Mouse (Mus musculus): ENCODE data around the gene Zbtb7a. TPM values are rescaled to one million over a fixed set of nuclear protein-coding genes. Genes with fewer than 3 reads are reported as not detected.

The Zbtb7a gene
- 10 to 100 TPM; 60.7 to 67.8 TPM for total RNA-seq (2023)

DNA sequence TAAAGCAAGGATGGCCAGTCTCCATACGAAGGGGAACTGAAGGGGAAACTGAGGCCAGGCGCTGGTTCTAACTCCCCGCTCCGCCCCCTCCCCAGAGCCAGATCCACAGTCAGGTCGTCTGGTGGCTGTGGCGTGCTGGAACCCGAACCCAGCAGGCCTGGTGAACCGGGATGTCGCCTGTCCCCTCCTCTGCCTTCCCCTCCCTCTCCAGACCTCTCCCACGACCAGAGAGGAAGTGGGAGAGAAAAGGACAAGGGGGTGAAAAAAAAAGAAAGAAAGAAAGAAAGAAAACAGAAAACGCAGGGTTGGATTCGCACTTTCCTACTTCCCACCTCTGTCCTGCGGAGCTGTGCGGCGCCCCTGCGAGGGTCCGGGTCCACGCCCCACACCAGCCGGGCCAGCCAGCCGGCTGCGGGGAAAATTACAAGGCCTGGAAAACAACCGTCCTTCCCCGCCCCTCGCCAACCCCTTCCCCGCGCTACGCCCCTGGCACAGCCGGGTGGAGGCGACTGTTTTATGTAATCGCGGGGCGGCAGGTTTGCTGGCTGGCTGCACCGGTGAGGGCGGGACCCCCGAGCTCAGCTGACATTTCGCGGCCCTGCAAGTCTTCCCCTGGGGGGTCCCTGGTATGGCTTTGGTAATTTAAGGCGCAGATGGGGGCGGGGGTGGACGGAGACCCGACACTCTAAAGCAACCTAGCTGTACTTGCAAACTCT is at the start of gene Zbtb7a:
Zbtb7a (plus strand) TSS at position 255 of the 716 bp plus-strand sequence.

DNA sequence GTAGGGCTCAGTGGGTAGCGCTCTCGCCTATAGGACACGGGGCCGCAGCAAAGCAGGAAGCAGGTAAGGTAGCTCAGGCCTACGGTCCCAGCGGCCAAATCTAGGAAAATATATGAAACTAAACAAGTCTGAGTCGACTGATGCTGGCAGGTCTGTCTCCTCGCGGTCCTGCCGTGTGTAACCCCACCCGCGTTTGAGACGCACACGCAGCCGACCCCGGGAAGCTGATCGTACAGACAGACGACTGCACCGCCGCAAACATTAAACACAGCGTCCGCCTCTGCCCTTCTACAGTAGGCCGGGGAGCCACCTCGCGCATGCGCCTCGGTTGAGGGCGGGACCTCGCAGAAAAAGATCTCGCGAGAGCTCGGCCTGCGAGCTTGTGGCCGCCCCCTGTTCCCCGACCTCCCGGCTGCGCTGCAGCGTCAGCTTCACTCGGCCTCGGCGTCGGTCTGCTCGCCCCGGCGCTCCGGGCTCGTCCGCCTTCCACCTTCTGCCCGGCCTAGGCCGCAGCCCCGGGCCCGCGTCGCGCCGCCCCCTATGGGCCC is 29.4 kb upstream of the Zbtb7a start, which contains the start of gene Map2k2:
Map2k2 (plus strand) TSS at position 351 of the 548 bp plus-strand sequence.

GRCm38 (mm10) chr10:81167200-81168086 is 32.4 kb downstream of the Zbtb7a start, which contains the start of gene Pias4:
Pias4 (minus strand) TSS chr10:81167923.

DNA sequence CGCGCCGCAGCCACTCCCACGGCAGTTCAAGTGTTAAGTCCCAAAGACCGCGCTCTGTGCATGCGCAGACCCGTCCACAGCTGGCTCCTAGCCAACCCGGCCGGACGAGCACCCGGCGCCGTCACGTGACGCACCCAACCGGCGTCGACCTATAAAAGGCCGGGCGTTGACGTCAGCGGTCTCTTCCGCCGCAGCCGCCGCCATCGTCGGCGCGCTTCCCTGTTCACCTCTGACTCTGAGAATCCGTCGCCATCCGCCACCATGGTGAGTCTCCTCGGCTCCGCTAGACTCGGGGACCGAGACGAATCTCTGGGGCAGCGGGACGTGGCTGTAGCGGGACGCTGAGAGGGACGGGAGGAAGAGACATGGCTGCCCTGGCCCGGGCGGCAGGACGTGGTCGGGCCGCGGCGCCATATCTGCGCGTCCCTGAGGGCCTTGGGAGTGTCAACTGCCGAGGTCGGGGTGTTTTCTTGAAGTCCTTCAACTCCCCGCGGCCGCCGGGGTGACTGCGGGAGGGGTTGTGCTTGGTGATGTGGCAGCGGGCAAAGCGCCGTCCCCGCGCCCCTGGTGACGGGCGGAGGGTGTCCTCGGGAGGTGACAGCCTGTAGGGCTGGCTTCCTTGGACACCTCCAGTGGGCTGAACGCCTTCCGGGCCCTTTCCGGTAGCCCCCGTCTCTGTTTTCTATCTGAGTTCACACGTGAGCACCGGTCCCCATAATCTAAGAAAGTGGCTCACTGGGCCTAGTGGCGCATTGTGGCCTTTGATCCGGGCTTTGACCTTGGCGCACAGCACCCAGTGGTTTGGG is 41.6 kb downstream of the Zbtb7a start, which contains the start of gene Eef2:
Eef2 (plus strand) TSS at position 166 of the 806 bp plus-strand sequence.

GRCm38 (mm10) chr10:81182336-81183333 is 47.6 kb downstream of the Zbtb7a start, which contains the start of gene Dapk3:
Dapk3 (plus strand) TSS chr10:81183005.

DNA sequence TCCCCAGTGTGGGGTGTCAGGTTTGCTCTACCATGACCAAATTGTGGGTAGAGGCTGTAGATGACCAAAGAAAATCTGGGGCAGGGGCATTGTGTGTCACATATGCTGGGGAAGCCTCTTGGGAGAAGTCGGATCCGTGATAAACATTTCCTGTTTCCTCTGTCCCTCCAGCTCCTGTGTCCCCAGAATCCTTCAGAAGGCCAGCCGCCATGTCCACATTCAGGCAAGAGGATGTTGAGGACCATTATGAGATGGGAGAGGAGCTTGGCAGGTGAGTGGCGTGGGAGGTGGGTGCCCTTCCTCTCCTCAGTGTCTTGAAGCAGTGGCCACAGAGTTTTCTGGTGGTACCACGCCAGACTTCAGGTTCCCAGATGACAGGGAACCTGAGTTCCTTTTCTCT is 48.8 kb downstream of the Zbtb7a start, which contains the start of gene 4930442H23Rik:
4930442H23Rik (minus strand) TSS at position 45 of the 400 bp plus-strand sequence.

DNA sequence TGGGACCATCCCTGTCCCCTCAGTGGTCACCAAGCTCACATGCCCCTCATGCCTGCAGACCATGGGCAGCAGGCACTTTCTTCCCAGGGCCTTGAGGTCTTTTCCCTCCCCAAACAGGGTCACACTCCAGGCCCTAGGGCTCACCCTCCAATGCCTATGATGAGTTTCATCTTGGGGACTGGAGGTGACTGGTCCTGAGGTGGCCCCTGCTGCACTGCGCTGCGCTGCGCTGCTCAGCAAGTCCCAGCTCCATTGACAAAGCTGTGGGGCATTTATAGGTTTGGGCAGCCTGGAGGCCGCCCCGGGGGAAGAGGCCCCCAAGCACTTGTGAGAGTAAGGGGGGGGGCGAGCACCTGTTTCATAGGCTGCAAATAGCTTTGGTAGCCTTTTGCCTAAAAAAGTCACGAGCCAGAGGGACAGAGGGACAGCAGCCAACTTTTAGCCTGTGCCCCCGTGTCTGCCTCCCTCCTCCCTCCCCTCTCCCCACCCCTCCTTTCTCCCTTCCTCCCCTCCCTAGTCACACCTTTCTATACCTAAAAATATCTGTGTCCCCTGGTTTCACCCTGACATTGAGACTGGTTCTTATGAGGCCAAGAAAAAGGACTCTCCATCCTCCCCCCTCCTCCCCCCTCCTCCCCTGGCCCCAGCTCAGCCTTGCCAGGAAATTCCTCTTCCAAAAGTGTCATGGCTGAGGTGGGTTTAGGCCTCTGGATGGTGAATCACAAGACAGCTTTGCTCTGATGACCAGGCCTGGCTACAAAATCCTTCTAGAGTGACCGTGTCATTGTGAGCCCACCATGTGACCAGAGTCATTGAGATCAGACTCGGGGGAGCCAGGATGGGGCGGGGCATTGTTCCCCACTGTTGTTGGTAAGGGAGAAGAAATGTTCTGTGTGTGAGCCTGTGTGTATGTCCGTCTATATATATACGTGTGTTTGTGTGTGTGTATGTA is 67.1 kb downstream of the Zbtb7a start, which contains the start of gene Nmrk2:
Nmrk2 (minus strand) TSS at position 245 of the 952 bp plus-strand sequence.

Other genes starting within 250 kb of the Zbtb7a start
- 10 to 100 TPM; 43.0 to 50.4 TPM for gene Timm13, start 234.3 kb upstream of the Zbtb7a start, total RNA-seq (2023)
- gene Lmnb2, start 217.0 kb upstream of the Zbtb7a start, total RNA-seq (2023): 10 to 100 TPM; 20.5 to 24.4 TPM
- gene Gadd45b, start 205.1 kb upstream of the Zbtb7a start, total RNA-seq (2023): 10 to 100 TPM; 24.5 to 33.7 TPM
- gene Gng7, start 120.3 kb upstream of the Zbtb7a start, total RNA-seq (2023): 1 to 10 TPM in 1 of 2 experiments, under 1 TPM in 1; 0.58 to 1.3 TPM
- not detected for gene Diras1, start 109.6 kb upstream of the Zbtb7a start, total RNA-seq (2023)
- gene Slc39a3, start 97.8 kb upstream of the Zbtb7a start, total RNA-seq (2023): 10 to 100 TPM; 11.6 to 13.3 TPM
- gene Sgta, start 75.0 kb upstream of the Zbtb7a start, total RNA-seq (2023): 10 to 100 TPM; 49.0 to 54.7 TPM
- 1 to 10 TPM; 5.8 to 6.9 TPM for gene Thop1, start 65.2 kb upstream of the Zbtb7a start, total RNA-seq (2023)
- 1 to 10 TPM in 1 of 2 experiments, under 1 TPM in 1; 0.64 to 1.2 TPM for gene Creb3l3, start 36.3 kb upstream of the Zbtb7a start, total RNA-seq (2023)
- gene Map2k2, start 29.3 kb upstream of the Zbtb7a start, total RNA-seq (2023): 10 to 100 TPM; 84.3 to 89.6 TPM
- 10 to 100 TPM; 27.4 to 29.6 TPM for gene Pias4, start 32.7 kb downstream of the Zbtb7a start, total RNA-seq (2023)
- 100 to 1,000 TPM; 738 to 811 TPM for gene Eef2, start 41.4 kb downstream of the Zbtb7a start, total RNA-seq (2023)
- 10 to 100 TPM; 26.7 to 27.9 TPM for gene Dapk3, start 47.8 kb downstream of the Zbtb7a start, total RNA-seq (2023)
- gene 4930442H23Rik, start 48.6 kb downstream of the Zbtb7a start, total RNA-seq (2023): not detected
- not detected for gene Nmrk2, start 66.8 kb downstream of the Zbtb7a start, total RNA-seq (2023)
- not detected for gene Atcay, start 95.6 kb downstream of the Zbtb7a start, total RNA-seq (2023)
- gene Zfr2, start 97.9 kb downstream of the Zbtb7a start, total RNA-seq (2023): 1 to 10 TPM in 1 of 2 experiments, under 1 TPM in 1; 0.24 to 1.1 TPM
- 10 to 100 TPM in 1 of 2 experiments, 1 to 10 TPM in 1; 5.1 to 10.3 TPM for gene Matk, start 117.7 kb downstream of the Zbtb7a start, total RNA-seq (2023)
- gene Mrpl54, start 131.7 kb downstream of the Zbtb7a start, total RNA-seq (2023): 10 to 100 TPM; 33.8 to 41.6 TPM
- gene Apba3, start 131.7 kb downstream of the Zbtb7a start, total RNA-seq (2023): 10 to 100 TPM; 26.1 to 28.4 TPM
- 1 to 10 TPM; 5.1 to 5.4 TPM for gene Tjp3, start 156.4 kb downstream of the Zbtb7a start, total RNA-seq (2023)
- 10 to 100 TPM; 92.2 TPM for gene Pip5k1c, start 157.7 kb downstream of the Zbtb7a start, total RNA-seq (2023)
- 10 to 100 TPM; 25.0 to 30.3 TPM for gene Cactin, start 185.9 kb downstream of the Zbtb7a start, total RNA-seq (2023)
- under 1 TPM; 0.49 to 0.58 TPM for gene Tbxa2r, start 193.5 kb downstream of the Zbtb7a start, total RNA-seq (2023)
- not detected for gene Gipc3, start 208.0 kb downstream of the Zbtb7a start, total RNA-seq (2023)
- gene Hmg20b, start 215.3 kb downstream of the Zbtb7a start, total RNA-seq (2023): 10 to 100 TPM; 41.7 to 57.4 TPM
- 10 to 100 TPM; 16.0 to 20.4 TPM for gene Mfsd12, start 222.3 kb downstream of the Zbtb7a start, total RNA-seq (2023)
- gene 4930404N11Rik, start 230.6 kb downstream of the Zbtb7a start, total RNA-seq (2023): 1 to 10 TPM; 4.5 to 5.1 TPM
- gene Fzr1, start 243.3 kb downstream of the Zbtb7a start, total RNA-seq (2023): 10 to 100 TPM; 49.9 to 55.8 TPM
- 10 to 100 TPM; 16.9 to 19.6 TPM for gene Dohh, start 249.2 kb downstream of the Zbtb7a start, total RNA-seq (2023)
- gene Gm48551, start 249.2 kb downstream of the Zbtb7a start, total RNA-seq (2023): 1 to 10 TPM in 1 of 2 experiments, under 1 TPM in 1; 0.35 to 1.0 TPM